Mouse (Mus musculus) forebrain, embryonic 13.5 days (tissue): ENCODE results near the gene Fgg. TPM values are rescaled to one million over a fixed set of nuclear protein-coding genes. Genes with fewer than 3 reads are reported as not detected.

Experiments
- ATAC-seq: fragments of 200-750 bp; cut with Nextera tagmentation; 2 replicates; pipeline ENCODE4 v1.8.0; 2017
- H3K27ac ChIP-seq: fragments of 300-500 bp; sonication (generic); 2 replicates; pipeline ENCODE4 v1.5.1; 2015; ENCODE audit warnings: inconsistent platforms, mild to moderate bottlenecking, moderate library complexity
- H3K27me3 ChIP-seq: fragments of 300-500 bp; sonication (generic); 2 replicates; pipeline ENCODE4 v1.6.1; 2015; ENCODE audit warnings: mild to moderate bottlenecking, inconsistent platforms
- H3K36me3 ChIP-seq: fragments of 300-500 bp; sonication (generic); 2 replicates; pipeline ENCODE4 v1.6.1; 2015; ENCODE audit warnings: mild to moderate bottlenecking, inconsistent platforms; ENCODE audit not compliant: poor library complexity, severe bottlenecking
- H3K4me1 ChIP-seq: fragments of 300-500 bp; sonication (generic); 2 replicates; pipeline ENCODE4 v1.6.1; 2015; ENCODE audit warnings: inconsistent platforms
- H3K4me2 ChIP-seq: fragments of 300-500 bp; sonication (generic); 2 replicates; pipeline ENCODE4 v1.6.1; 2015; ENCODE audit warnings: inconsistent platforms, mild to moderate bottlenecking, moderate library complexity
- H3K4me3 ChIP-seq: fragments of 300-500 bp; sonication (generic); 2 replicates; pipeline ENCODE4 v1.5.1; 2015; ENCODE audit warnings: mild to moderate bottlenecking, inconsistent platforms
- H3K9ac ChIP-seq: fragments of 300-500 bp; sonication (generic); 2 replicates; pipeline ENCODE4 v1.6.1; 2015; ENCODE audit warnings: mild to moderate bottlenecking, inconsistent platforms
- H3K9me3 ChIP-seq: fragments of 300-500 bp; sonication (generic); replicated peaks from 2 replicates; pipeline ENCODE4 v1.6.1; 2016; ENCODE audit warnings: inconsistent platforms
- WGBS: fragments of 180-500 bp; shearing (Covaris S2); methylation state at CpG from one replicate; pipeline ENCODE4 v1.1.7; 2015; 5-methylcytosine and 5-hydroxymethylcytosine counted together
- polyA plus RNA-seq: library from polyadenylated mRNA; unstranded; fragments of >200 nt; fragmentation: Nextera tagmentation; extraction: Ambion mirVana; gene quantifications from 2 replicates; pipeline ENCODE4 v1.2.1, GENCODE M21; 2015

Fgg gene
- polyA plus RNA-seq, 1 experiment from 2014 or later: not detected

GRCm38 (mm10) chr3:83054759-83055158 lies 47.2 kb downstream of the Fgg start:
- Histone ChIP-seq H3K36me3 (peaks cover 26% of the 10 kb centered on the region), H3K4me2 (peak overlapping the region; percentile 42), H3K27me3 (no peaks in the 10 kb centered on the region), H3K4me3 (peak overlapping the region; percentile 90), H3K9me3 (no peaks in the 10 kb centered on the region), H3K27ac (no peak overlapping the region), H3K9ac (no peak overlapping the region), H3K4me1 (peaks cover 13% of the 10 kb centered on the region)
- ATAC-seq: no peak
- WGBS: 42% methylated on average over 13 of the region's 13 CpGs

- peak within 1 kb of the TSS; percentile 85 for H3K9ac ChIP-seq
- H3K4me3 ChIP-seq: peak within 1 kb of the TSS; percentile 90
- H3K27ac ChIP-seq: peak within 1 kb of the TSS; percentile 65
- peak within 1 kb of the TSS; percentile 89 for H3K4me2 ChIP-seq
- peaks cover 13% of the 10 kb centered on the region for H3K4me1 ChIP-seq
- no peaks in the 10 kb centered on the region for H3K27me3 ChIP-seq
- peak; percentile 99 for ATAC-seq
- 1% methylated on average over 60 of the region's 61 CpGs for WGBS
- H3K36me3 ChIP-seq: peaks cover 31% of the 10 kb centered on the region
- no peaks in the 10 kb centered on the region for H3K9me3 ChIP-seq
Observed at GRCm38 (mm10) chr3:83055281-83056038, 47.9 kb downstream of the Fgg start, which contains the start of gene Plrg1. TSS of gene Plrg1 (plus strand) at chr3:83055522.

GRCm38 (mm10) chr3:83057046-83057445 lies 49.5 kb downstream of the Fgg start:
- H3K27me3 ChIP-seq: no peaks in the 10 kb centered on the region
- ATAC-seq: no peak
- no peak overlapping the region for H3K27ac ChIP-seq
- peaks cover 47% of the 10 kb centered on the region for H3K36me3 ChIP-seq
- no peak overlapping the region for H3K4me3 ChIP-seq
- H3K4me2 ChIP-seq: no peak overlapping the region
- WGBS: 80% methylated on average over 2 of the region's 2 CpGs
- H3K9me3 ChIP-seq: no peaks in the 10 kb centered on the region
- no peak overlapping the region for H3K9ac ChIP-seq
- peaks cover 13% of the 10 kb centered on the region for H3K4me1 ChIP-seq

Other genes starting within 250 kb of the Fgg start
- 1.0 and 1.2 TPM in 2 replicates for gene Rbm46, start 131.2 kb upstream of the Fgg start, polyA plus RNA-seq
- gene Lrat, start 103.8 kb upstream of the Fgg start, polyA plus RNA-seq: 0.06 and 0.13 TPM in 2 replicates
- 1.00 TPM in 1 of 2 replicates, not detected in the other for gene Fga, start 18.4 kb downstream of the Fgg start, polyA plus RNA-seq
- 0.37 TPM in 1 of 2 replicates, not detected in the other for gene Fgb, start 42.1 kb downstream of the Fgg start, polyA plus RNA-seq
- 121 and 123 TPM in 2 replicates for gene Plrg1, start 47.8 kb downstream of the Fgg start, polyA plus RNA-seq
- gene Dchs2, start 120.2 kb downstream of the Fgg start, polyA plus RNA-seq: 0.12 and 0.13 TPM in 2 replicates